ENCODE assay signal across 29 mouse cellular contexts in the genomic region with DNA sequence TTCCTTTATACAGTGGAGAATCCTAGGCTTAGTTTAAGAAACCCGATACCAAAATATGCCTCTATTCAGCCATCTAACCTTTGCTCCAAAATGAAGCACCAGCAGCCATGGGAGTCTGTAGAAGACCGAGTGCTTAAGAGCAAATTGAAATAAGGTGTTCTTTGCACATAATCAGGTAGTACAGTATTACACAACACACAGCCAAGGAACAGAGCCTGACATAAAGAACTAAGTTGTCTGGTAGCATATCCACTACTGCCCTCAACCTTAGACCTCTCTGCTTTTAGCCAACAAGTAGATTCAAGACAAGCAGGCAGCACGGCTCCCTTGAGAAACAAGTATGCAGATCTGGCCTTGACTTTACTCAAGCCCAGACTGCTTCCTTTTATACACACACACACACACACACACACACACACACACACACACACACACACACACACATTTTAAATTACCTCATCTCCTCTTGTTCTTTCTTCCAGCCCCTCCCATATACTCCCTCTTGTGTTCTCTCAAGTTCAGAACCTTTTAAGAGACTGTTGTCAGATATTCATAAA. TPM values are rescaled to one million over a fixed set of nuclear protein-coding genes. Genes with fewer than 3 reads are reported as not detected.
"Had no signal": no experiment of that assay in that cellular context is flagged by ENCODE, and none has a peak within 500 bp of the region (broad histone marks: within the 10 kb centered on the region; RNA-seq: fewer than 3 reads in every experiment).

No protein-coding gene starts in this region.

- H3K4me3 ChIP-seq: heart, embryonic 13.5 days; heart, embryonic 15.5 days; hindbrain, embryonic 12.5 days; kidney, embryonic 15.5 days; layer of hippocampus, adult 2 months; left cerebral cortex, adult 2 months; limb, embryonic 10.5 days; limb, embryonic 12.5 days; liver, embryonic 13.5 days; liver, embryonic 15.5 days had no signal

- ATAC-seq: hindbrain, embryonic 16.5 days; inflammation-experienced regulatory T-cells, adult 6 months; intestine, postnatal 0 days; liver, postnatal 0 days had no signal

- H3K27ac ChIP-seq: heart, embryonic 13.5 days; heart, embryonic 15.5 days; hindbrain, embryonic 12.5 days; hindbrain, embryonic 14.5 days; kidney, embryonic 15.5 days; left cerebral cortex, adult 2 months; limb, embryonic 10.5 days; limb, embryonic 12.5 days; liver, embryonic 13.5 days; liver, embryonic 15.5 days had no signal

- H3K27me3 ChIP-seq: heart, embryonic 13.5 days; heart, embryonic 15.5 days; hindbrain, embryonic 12.5 days; kidney, embryonic 15.5 days; limb, embryonic 12.5 days; liver, embryonic 13.5 days; liver, embryonic 15.5 days had no signal

- H3K9ac ChIP-seq: heart, embryonic 13.5 days; heart, embryonic 15.5 days; hindbrain, embryonic 12.5 days; hindbrain, embryonic 14.5 days; kidney, embryonic 15.5 days; limb, embryonic 12.5 days; liver, embryonic 13.5 days; liver, embryonic 15.5 days; liver, postnatal 0 days had no signal

- H3K4me2 ChIP-seq: heart, embryonic 11.5 days; heart, embryonic 13.5 days; heart, embryonic 15.5 days; hindbrain, embryonic 12.5 days; hindbrain, embryonic 14.5 days; kidney, embryonic 15.5 days; limb, embryonic 12.5 days; liver, embryonic 11.5 days; liver, embryonic 13.5 days; liver, embryonic 15.5 days had no signal

- DNase-seq: gastrocnemius, postnatal 14 days; gastrocnemius, postnatal 36 days; heart, adult 18-20 months; heart, postnatal 14 days; heart, postnatal 36 days; kidney, adult 18-20 months; kidney, adult 8-10 months; kidney, postnatal 10 days; kidney, postnatal 25 days; kidney, postnatal 4 days; liver; liver, embryonic 13.5 days; liver, postnatal 0 days had no signal

- H3K36me3 ChIP-seq: heart, embryonic 13.5 days; heart, embryonic 15.5 days; liver, embryonic 13.5 days; liver, embryonic 15.5 days had no signal

- H3K9me3 ChIP-seq: heart, embryonic 13.5 days; heart, embryonic 15.5 days; hindbrain, embryonic 12.5 days; kidney, embryonic 15.5 days; limb, embryonic 10.5 days; limb, embryonic 12.5 days; liver, embryonic 13.5 days; liver, embryonic 15.5 days had no signal

RNA-seq across cellular contexts. Expression of a gene that starts 44.0 kb away (rescaled TPM):
- total RNA-seq: hematopoietic stem cell, adult 5-6 weeks had no signal
